Mouse (Mus musculus) spleen, adult 12 weeks (tissue): ENCODE results near the gene Fgfr1op.

Source experiments
- DNase-seq: peaks from one replicate; pipeline ENCODE4 v3.0.0; 2022; ENCODE audit warnings: low spot score

The Fgfr1op gene

GRCm38 (mm10) chr17:8228622-8229021, 63.3 kb downstream of the Fgfr1op start:
- no peak for DNase-seq

- no peak for DNase-seq
Measured at GRCm38 (mm10) chr17:8229607-8230006, 64.3 kb downstream of the Fgfr1op start.

GRCm38 (mm10) chr17:8232089-8232488, 66.8 kb downstream of the Fgfr1op start:
- DNase-seq = peak; percentile 34

GRCm38 (mm10) chr17:8233618-8234214, 68.4 kb downstream of the Fgfr1op start:
- DNase-seq = no peak

GRCm38 (mm10) chr17:8234537-8234936, 69.2 kb downstream of the Fgfr1op start:
- no peak for DNase-seq

- DNase-seq = no peak
Measured at GRCm38 (mm10) chr17:8235743-8236142, 70.4 kb downstream of the Fgfr1op start, which contains the start of gene Ccr6. TSS of gene Ccr6 (plus strand) at chr17:8236043.

GRCm38 (mm10) chr17:8238012-8238710, 72.9 kb downstream of the Fgfr1op start:
- DNase-seq = no peak

GRCm38 (mm10) chr17:8239561-8239960, 74.3 kb downstream of the Fgfr1op start:
- DNase-seq = no peak

- DNase-seq = no peak
Measured at GRCm38 (mm10) chr17:8240517-8240916, 75.2 kb downstream of the Fgfr1op start.

- no peak for DNase-seq
Measured at GRCm38 (mm10) chr17:8241645-8242044, 76.3 kb downstream of the Fgfr1op start.

GRCm38 (mm10) chr17:8242186-8242585, 76.9 kb downstream of the Fgfr1op start:
- no peak for DNase-seq

GRCm38 (mm10) chr17:8244124-8244523, 78.8 kb downstream of the Fgfr1op start:
- DNase-seq = no peak

GRCm38 (mm10) chr17:8246102-8246754, 80.9 kb downstream of the Fgfr1op start:
- DNase-seq = no peak
